10 mouse cellular contexts compared by ENCODE assay signal in genomic region chr15:101118399-101119125, GRCm38 (mm10). TPM values are rescaled to one million over a fixed set of nuclear protein-coding genes. Genes with fewer than 3 reads are reported as not detected.
DNase-seq lines count a peak whose midpoint lies in the region; ATAC-seq lines count a peak whose summit lies in the region.
"Had no signal": no experiment of that assay in that cellular context is flagged by ENCODE, and none has a peak within 500 bp of the region (broad histone marks: within the 10 kb centered on the region; RNA-seq: fewer than 3 reads in every experiment).

No protein-coding gene starts in this region.

- ATAC-seq in CD4-positive, CD25-positive, alpha-beta regulatory T cell, adult 4 months = no peak

- peak; percentile 37 for DNase-seq in CD4-positive, CD25-positive, alpha-beta regulatory T cell, adult 2 months (ENCODE audit: low read depth, low spot score)
- DNase-seq in kidney, adult 9 months = peak; percentile 50
- no peak for DNase-seq in kidney, postnatal 10 days
- DNase-seq in adrenal gland, postnatal 36 days = peak; percentile 43 to 69
- DNase-seq in lung, postnatal 4 days = peak; percentile 22 to 45
- DNase-seq in urinary bladder, postnatal 36 days (ENCODE audit: low spot score in 2 of 2) = no peak
- DNase-seq in left cerebral cortex, adult 8-10 months (ENCODE audit: low spot score in 2 of 2) = no peak

RNA-seq across cellular contexts. Expression of gene Ankrd33, which starts 3.0 kb away (rescaled TPM):
- polyA plus RNA-seq in CD4-positive, CD25-positive, alpha-beta regulatory T cell, adult 4 months (2017; shearing (Covaris generic)) = not detected
- under 1 TPM; 0.56 to 0.99 TPM for total RNA-seq in adrenal gland, postnatal 36 days (2021)
- total RNA-seq in left cerebral cortex, adult 8-10 months (2022) = under 1 TPM in 1 of 4 experiments, not detected in 3; 0.34 TPM
- polyA plus RNA-seq: heart, embryonic 16.5 days; limb, embryonic 13.5 days had no signal

RNA-seq across cellular contexts. Expression of gene Acvrl1, which starts 9.8 kb away (rescaled TPM):
- 1 to 10 TPM; 3.8 to 5.2 TPM for polyA plus RNA-seq in CD4-positive, CD25-positive, alpha-beta regulatory T cell, adult 4 months (2017; shearing (Covaris generic))
- 10 to 100 TPM; 13.4 to 17.5 TPM for total RNA-seq in adrenal gland, postnatal 36 days (2021)
- total RNA-seq in left cerebral cortex, adult 8-10 months (2022) = 10 to 100 TPM; 18.9 to 25.1 (median 19.3) TPM

RNA-seq across cellular contexts. Expression of gene Fignl2, which starts 40.2 kb away (rescaled TPM):
- not detected for polyA plus RNA-seq in CD4-positive, CD25-positive, alpha-beta regulatory T cell, adult 4 months (2017; shearing (Covaris generic))
- total RNA-seq in adrenal gland, postnatal 36 days (2021) = 1 to 10 TPM; 9.4 to 9.9 TPM
- total RNA-seq in left cerebral cortex, adult 8-10 months (2022) = 1 to 10 TPM; 1.5 to 1.8 (median 1.6) TPM

RNA-seq across cellular contexts. Expression of gene Acvr1b, which starts 55.3 kb away (rescaled TPM):
- polyA plus RNA-seq in CD4-positive, CD25-positive, alpha-beta regulatory T cell, adult 4 months (2017; shearing (Covaris generic)) = 1 to 10 TPM; 4.0 to 5.4 TPM
- total RNA-seq in adrenal gland, postnatal 36 days (2021) = 1 to 10 TPM; 8.5 to 9.3 TPM
- 100 to 1,000 TPM; 100 to 118 (median 110) TPM for total RNA-seq in left cerebral cortex, adult 8-10 months (2022)

Comparison
In these comparisons a context has a peak if more than half of its experiments do, and no peak if none do; other contexts are left out.
1. DNase-seq: peak in CD4-positive, CD25-positive, alpha-beta regulatory T cell, adult 2 months (single experiment), kidney, adult 9 months (single experiment), adrenal gland, postnatal 36 days (2 of 2) and lung, postnatal 4 days (2 of 2); none in kidney, postnatal 10 days (single experiment), urinary bladder, postnatal 36 days (0 of 2) and left cerebral cortex, adult 8-10 months (0 of 2).